Mouse (Mus musculus) myocyte (in vitro differentiated cells): ENCODE measurements around the gene Creld1. TPM values are rescaled to one million over a fixed set of nuclear protein-coding genes. Genes with fewer than 3 reads are reported as not detected.

Experiments used
- H3K27me3 ChIP-seq: one replicate; pipeline ENCODE4 v1.6.1; 2011; ENCODE audit not compliant: control insufficient read depth, insufficient read depth, insufficient read length
- H3K36me3 ChIP-seq: one replicate; pipeline ENCODE4 v1.6.1; 2011; ENCODE audit not compliant: control insufficient read depth, insufficient read depth
- H3K4me2 ChIP-seq: one replicate; pipeline ENCODE4 v1.6.1; 2011; ENCODE audit warnings: low read depth, control low read depth
- H3K4me3 ChIP-seq: one replicate; pipeline ENCODE4 v1.5.1; 2011; ENCODE audit warnings: mild to moderate bottlenecking, control low read depth, moderate library complexity
- H3K79me2 ChIP-seq: one replicate; pipeline ENCODE4 v1.6.1; 2011; ENCODE audit not compliant: control insufficient read depth, insufficient read depth
- H3ac ChIP-seq: one replicate; pipeline ENCODE4 v1.6.1; 2011; ENCODE audit not compliant: control insufficient read depth, insufficient read length
- CEBPB ChIP-seq: IDR thresholded peaks from 2 replicates; pipeline ENCODE4 v1.6.1; 2011; ENCODE audit warnings: mild to moderate bottlenecking, moderate library complexity; ENCODE audit not compliant: poor library complexity, insufficient read depth, severe bottlenecking
- E2F4 ChIP-seq: IDR thresholded peaks from one replicate; pipeline ENCODE4 v1.6.1; 2011; ENCODE audit warnings: mild to moderate bottlenecking, control low read depth, moderate library complexity; ENCODE audit not compliant: insufficient read depth
- MAX ChIP-seq: IDR thresholded peaks from one replicate; pipeline ENCODE4 v1.6.1; 2011; ENCODE audit warnings: low read depth, mild to moderate bottlenecking, control low read depth
- MYOD1 ChIP-seq, 3 experiments: IDR thresholded peaks; one replicate each; pipeline ENCODE4 v1.6.1; 2011; ENCODE audit warnings: control low read depth in 2 of 3, low read depth in 2 of 3, mild to moderate bottlenecking in 2 of 3, moderate library complexity in 1 of 3; ENCODE audit not compliant: insufficient read length in 2 of 3, control insufficient read depth in 1 of 3
- MYOG ChIP-seq, 3 experiments: IDR thresholded peaks; one replicate each; pipeline ENCODE4 v1.6.1; 2011; ENCODE audit warnings: control low read depth in 2 of 3, low read depth in 2 of 3, mild to moderate bottlenecking in 2 of 3; ENCODE audit not compliant: insufficient read length in 2 of 3, control insufficient read depth in 1 of 3, insufficient read depth in 1 of 3
- POLR2A ChIP-seq: IDR thresholded peaks from one replicate; pipeline ENCODE4 v1.6.1; 2011; ENCODE audit warnings: low read depth, mild to moderate bottlenecking, control low read depth, moderate library complexity; ENCODE audit not compliant: insufficient read length
- POLR2AphosphoS2 ChIP-seq: IDR thresholded peaks from one replicate; pipeline ENCODE4 v1.6.1; 2011; ENCODE audit warnings: low read depth, control low read depth; ENCODE audit not compliant: insufficient read length
- REST ChIP-seq: IDR thresholded peaks from one replicate; pipeline ENCODE4 v1.6.1; 2011; ENCODE audit warnings: mild to moderate bottlenecking, control low read depth, moderate library complexity; ENCODE audit not compliant: insufficient read depth, insufficient read length
- SRF ChIP-seq: IDR thresholded peaks from one replicate; pipeline ENCODE4 v1.6.1; 2011; ENCODE audit warnings: low read depth; ENCODE audit not compliant: control insufficient read depth, insufficient read length
- TCF12 ChIP-seq: IDR thresholded peaks from one replicate; pipeline ENCODE4 v1.6.1; 2011; ENCODE audit warnings: mild to moderate bottlenecking, control low read depth; ENCODE audit not compliant: poor library complexity, insufficient read depth, severe bottlenecking
- TCF3 ChIP-seq: IDR thresholded peaks from one replicate; pipeline ENCODE4 v1.6.1; 2011; ENCODE audit warnings: low read depth, control low read depth; ENCODE audit not compliant: insufficient read length
- USF1 ChIP-seq: IDR thresholded peaks from one replicate; pipeline ENCODE4 v1.6.1; 2011; ENCODE audit warnings: low read depth, mild to moderate bottlenecking, control low read depth, moderate library complexity
- polyA plus RNA-seq: library from polyadenylated mRNA; unstranded; fragments of >200 nt; fragmentation: generic; extraction: Trizol; gene quantifications from one replicate; pipeline ENCODE4 v1.2.1, GENCODE M21; 2012; ENCODE audit warnings: missing spikeins

The Creld1 gene
- polyA plus RNA-seq, 1 experiment: 78.2 TPM

DNA sequence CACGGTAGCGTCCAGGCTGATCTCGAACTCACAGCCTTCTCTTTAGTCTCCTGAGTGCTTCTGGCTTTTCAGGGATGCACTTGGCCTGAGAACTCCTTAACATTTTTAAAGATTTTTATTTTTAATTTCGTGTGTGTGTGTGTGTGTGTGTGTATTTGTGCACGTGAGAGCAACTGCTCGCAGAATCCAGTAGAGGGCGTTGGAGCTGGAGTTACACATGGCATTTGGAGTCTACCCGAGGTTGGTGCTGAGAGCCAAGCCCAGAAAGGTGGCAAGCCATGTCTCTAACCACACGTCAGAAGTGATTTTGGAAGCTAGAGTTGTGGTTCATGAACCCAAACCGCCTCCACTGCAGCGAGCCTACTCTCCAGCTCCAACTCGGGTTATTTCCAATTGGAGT, 40.0 kb upstream of the Creld1 start:
- Histone ChIP-seq H3K27me3 (no peaks in the 10 kb centered on the region), H3ac (peak overlapping the region; percentile 61)
- TF ChIP-seq MYOG (IDR thresholded peaks at IDR 0.05; ENCODE audit: control insufficient read depth in 1 of 3, insufficient read depth in 1 of 3, insufficient read length in 2 of 3, low read depth in 2 of 3) (no peak), POLR2A (no peak), E2F4 (no peak), TCF12 (no peak), CEBPB (no peak), TCF3 (no peak), MYOD1 (IDR thresholded peaks at IDR 0.05; ENCODE audit: control insufficient read depth in 1 of 3, insufficient read length in 2 of 3, low read depth in 2 of 3) (no peak), MAX (no peak), REST (no peak), USF1 (no peak), POLR2AphosphoS2 (no peak)

DNA sequence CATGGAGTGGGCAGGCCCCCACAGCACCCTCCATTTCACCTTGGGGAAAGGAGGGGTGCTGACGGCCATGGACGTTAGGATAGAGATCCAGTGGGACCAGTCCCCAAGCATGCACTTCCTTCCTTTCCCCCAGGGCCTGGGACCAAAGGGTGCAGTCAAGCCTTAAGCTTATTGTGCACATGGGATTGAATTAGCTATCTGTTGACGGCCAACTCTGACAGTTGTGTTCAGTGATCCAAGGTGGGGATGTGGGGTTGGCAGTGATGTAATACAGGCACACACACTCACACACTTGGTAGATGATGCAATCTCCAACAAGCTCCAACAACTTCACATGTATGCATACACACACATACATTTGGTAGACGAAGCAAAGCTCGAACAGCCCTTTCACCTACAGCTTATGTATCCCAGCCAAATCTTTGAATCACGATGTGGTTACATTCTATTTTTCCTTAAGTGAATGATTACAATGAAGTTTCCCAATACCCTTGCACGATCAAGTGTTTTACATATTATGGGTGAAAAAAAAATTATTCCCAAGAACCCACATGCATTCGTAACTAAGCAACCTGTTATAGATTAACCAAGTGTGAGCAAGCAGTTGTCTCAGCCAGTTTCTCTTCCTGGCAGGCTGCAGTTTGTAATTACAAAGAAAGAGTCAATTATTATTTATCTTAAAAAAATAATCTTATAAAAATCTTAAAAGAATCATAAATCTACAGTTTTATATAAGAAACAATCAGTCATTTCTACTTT, 38.7 kb upstream of the Creld1 start:
- H3ac ChIP-seq: no peak overlapping the region
- H3K27me3 ChIP-seq: no peaks in the 10 kb centered on the region
- H3K4me3 ChIP-seq: no peak overlapping the region
- TF ChIP-seq CEBPB (peak; percentile 45; the same call in 1 of the 2 replicates), MYOG (IDR thresholded peaks at IDR 0.05; ENCODE audit: control insufficient read depth in 1 of 3, insufficient read depth in 1 of 3, insufficient read length in 2 of 3, low read depth in 2 of 3) (no peak)
- H3K79me2 ChIP-seq: peaks cover 18% of the 10 kb centered on the region
- H3K36me3 ChIP-seq: peaks cover 18% of the 10 kb centered on the region
- H3K4me2 ChIP-seq: no peak overlapping the region

More for the DNA sequence above, 40.0 kb upstream of the Creld1 start:
- peaks cover 17% of the 10 kb centered on the region for H3K36me3 ChIP-seq
- peak overlapping the region; percentile 72 for H3K4me3 ChIP-seq
- peaks cover 18% of the 10 kb centered on the region for H3K79me2 ChIP-seq
- H3K4me2 ChIP-seq: peak overlapping the region; percentile 86

DNA sequence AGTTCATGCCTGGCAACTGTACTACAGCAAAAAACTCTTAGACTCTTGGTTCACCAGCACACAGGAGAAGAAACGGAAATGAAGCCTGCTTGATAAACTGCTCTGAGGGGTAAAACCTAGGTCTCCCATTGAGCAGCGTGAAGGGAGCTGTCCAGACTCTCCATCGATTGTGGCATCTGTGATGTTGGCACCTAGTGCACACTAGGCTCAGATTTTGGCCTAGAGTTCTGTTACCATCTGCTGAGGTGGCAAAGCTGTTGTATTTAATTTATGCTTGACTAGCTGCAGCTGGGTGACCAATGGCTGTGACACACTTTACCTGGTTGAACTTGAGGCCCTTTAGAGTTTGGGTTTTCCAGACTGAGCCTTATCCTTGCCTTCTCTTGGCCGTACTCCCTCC, 35.5 kb upstream of the Creld1 start:
- no peaks in the 10 kb centered on the region for H3K27me3 ChIP-seq
- no peak overlapping the region for H3ac ChIP-seq
- peaks cover 18% of the 10 kb centered on the region for H3K36me3 ChIP-seq
- TF ChIP-seq POLR2A (no peak), TCF12 (no peak), USF1 (no peak), E2F4 (no peak), REST (no peak), MYOG (IDR thresholded peaks at IDR 0.05; ENCODE audit: control insufficient read depth in 1 of 3, insufficient read depth in 1 of 3, insufficient read length in 2 of 3, low read depth in 2 of 3) (no peak), TCF3 (no peak), POLR2AphosphoS2 (no peak), MYOD1 (IDR thresholded peaks at IDR 0.05; ENCODE audit: control insufficient read depth in 1 of 3, insufficient read length in 2 of 3, low read depth in 2 of 3) (no peak), CEBPB (no peak), SRF (no peak), MAX (no peak)
- peaks cover 17% of the 10 kb centered on the region for H3K79me2 ChIP-seq
- H3K4me3 ChIP-seq: no peak overlapping the region
- no peak overlapping the region for H3K4me2 ChIP-seq

DNA sequence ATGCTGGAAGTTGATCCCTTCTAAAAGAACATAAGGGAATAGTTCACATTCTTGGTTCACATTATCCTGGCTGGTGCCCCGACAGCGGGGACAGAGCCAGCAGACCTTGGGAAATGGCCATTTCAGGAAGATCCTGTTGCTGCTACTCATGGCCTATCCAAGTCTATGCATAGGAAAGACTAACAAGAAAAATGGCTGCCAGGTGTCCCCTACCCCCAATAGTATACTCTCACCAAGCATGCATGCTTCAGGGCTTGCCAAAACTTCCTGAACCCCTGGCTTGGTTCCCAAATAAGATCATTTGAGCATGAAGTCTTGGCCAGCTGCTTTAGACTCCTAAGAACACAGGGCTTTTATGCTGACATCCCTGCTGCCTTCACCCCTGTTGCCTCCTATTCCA, 31.3 kb upstream of the Creld1 start:
- Histone ChIP-seq H3K79me2 (no peaks in the 10 kb centered on the region), H3K4me2 (peak overlapping the region; percentile 30), H3K36me3 (peaks cover 12% of the 10 kb centered on the region), H3ac (no peak overlapping the region), H3K27me3 (peaks cover under 1% of the 10 kb centered on the region), H3K4me3 (no peak overlapping the region)
- no peak for TF ChIP-seq SRF

DNA sequence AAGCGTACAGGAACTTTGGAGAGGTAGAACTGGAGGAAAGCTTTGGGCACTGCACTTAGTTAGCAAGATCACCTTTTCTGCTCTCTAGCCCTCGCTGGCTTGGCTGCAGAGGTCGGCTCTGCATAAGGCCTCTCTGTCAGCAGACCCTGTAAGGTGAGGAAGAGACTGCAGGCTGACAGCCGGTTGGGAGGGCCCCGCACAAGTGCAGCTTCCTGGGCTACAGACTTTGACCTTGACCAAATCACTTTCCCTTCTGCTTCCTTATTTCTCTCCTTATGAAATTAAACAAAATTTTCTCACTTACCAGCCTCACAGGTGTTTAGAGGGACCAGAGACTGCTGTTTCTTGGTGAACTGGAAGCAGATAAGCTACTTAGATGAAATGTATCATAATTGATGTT, 28.1 kb upstream of the Creld1 start:
- Histone ChIP-seq H3K36me3 (no peaks in the 10 kb centered on the region), H3K4me2 (no peak overlapping the region), H3K4me3 (no peak overlapping the region), H3K27me3 (peaks cover 29% of the 10 kb centered on the region), H3K79me2 (no peaks in the 10 kb centered on the region), H3ac (no peak overlapping the region)
- TF ChIP-seq USF1 (no peak), E2F4 (no peak), POLR2AphosphoS2 (no peak), MYOG (IDR thresholded peaks at IDR 0.05; ENCODE audit: control insufficient read depth in 1 of 3, insufficient read depth in 1 of 3, insufficient read length in 2 of 3, low read depth in 2 of 3) (no peak), MYOD1 (IDR thresholded peaks at IDR 0.05; ENCODE audit: control insufficient read depth in 1 of 3, insufficient read length in 2 of 3, low read depth in 2 of 3) (no peak), POLR2A (no peak), SRF (no peak), REST (no peak)
